In the genomic region with DNA sequence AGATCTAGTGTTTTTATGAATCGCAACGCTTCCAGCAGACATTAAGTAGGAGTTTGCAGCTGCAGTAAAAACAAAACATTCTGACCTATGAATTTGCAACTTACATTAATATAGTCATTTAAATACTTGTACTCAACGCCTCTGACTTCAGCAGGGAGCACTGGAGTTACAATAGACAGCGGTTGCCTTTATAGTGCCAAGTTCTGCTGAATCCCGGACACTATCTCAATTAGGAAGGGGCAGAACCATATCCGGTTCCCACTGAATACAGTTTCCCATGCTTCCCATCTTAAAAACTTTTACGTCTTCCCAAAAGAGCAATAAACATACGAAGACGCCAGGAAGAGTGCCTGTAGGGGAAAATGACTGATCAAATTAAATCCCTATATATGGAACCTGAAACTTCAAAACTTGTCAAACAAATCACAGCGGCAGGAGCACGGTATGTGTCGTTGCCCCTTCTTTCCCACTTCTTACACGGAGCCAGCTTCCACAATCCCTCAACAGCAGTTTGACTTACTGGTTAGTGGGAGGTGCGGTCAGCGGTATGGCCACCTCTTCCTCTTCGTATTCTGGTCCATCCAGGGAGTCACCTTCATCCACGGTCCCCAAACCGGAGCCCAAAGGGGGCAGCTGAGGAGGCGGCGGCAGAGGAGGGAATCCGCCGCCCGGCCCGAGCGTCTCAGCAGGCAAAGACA, we compare ENCODE assay signal across 8 mouse cellular contexts. TPM values are rescaled to one million over a fixed set of nuclear protein-coding genes. Genes with fewer than 3 reads are reported as not detected.
DNase-seq lines count a peak whose midpoint lies in the region; ATAC-seq lines count a peak whose summit lies in the region.

No protein-coding gene starts in this region.

- no peak for ATAC-seq in forebrain, embryonic 12.5 days (ENCODE audit: low FRiP score)
- peak; percentile 0; the same call in 1 of the 2 replicates for ATAC-seq in hindbrain, embryonic 16.5 days
- ATAC-seq in liver, embryonic 15.5 days (ENCODE audit: insufficient read depth) = no peak

- no peaks in the 10 kb centered on the region for H3K9me3 ChIP-seq in forebrain, embryonic 12.5 days
- H3K9me3 ChIP-seq in hindbrain, embryonic 16.5 days (ENCODE audit: control insufficient read depth, low read length) = no peaks in the 10 kb centered on the region
- no peaks in the 10 kb centered on the region for H3K9me3 ChIP-seq in liver, embryonic 15.5 days (replicated peaks)

- WGBS in forebrain, embryonic 12.5 days = under 1% methylated on average over 25 of the region's 25 CpGs
- under 1% methylated on average over 25 of the region's 25 CpGs for WGBS in hindbrain, embryonic 16.5 days
- WGBS in liver, embryonic 15.5 days (ENCODE audit: insufficient replicate concordance) = 1% methylated on average over 25 of the region's 25 CpGs

- no peaks in the 10 kb centered on the region for H3K36me3 ChIP-seq in forebrain, embryonic 12.5 days (replicated peaks)
- H3K36me3 ChIP-seq in hindbrain, embryonic 16.5 days (ENCODE audit: control insufficient read depth, insufficient read depth, low read length) = no peaks in the 10 kb centered on the region
- H3K36me3 ChIP-seq in liver, embryonic 15.5 days (replicated peaks) = no peaks in the 10 kb centered on the region

- H3K27me3 ChIP-seq in forebrain, embryonic 12.5 days = no peaks in the 10 kb centered on the region
- H3K27me3 ChIP-seq in hindbrain, embryonic 16.5 days (replicated peaks; ENCODE audit: control insufficient read depth, insufficient read depth, low read length) = no peaks in the 10 kb centered on the region
- no peaks in the 10 kb centered on the region for H3K27me3 ChIP-seq in liver, embryonic 15.5 days

- peak; percentile 45 to 57 for DNase-seq in right cerebral cortex, postnatal 10 days (ENCODE audit: low spot score in 2 of 2)
- DNase-seq in right cerebral cortex, adult 18-20 months = no peak
- peak; percentile 28 for DNase-seq in adrenal gland, postnatal 10 days
- DNase-seq in natural killer cell, adult 2 months (ENCODE audit: low spot score in 2 of 2) = peak; percentile 10 to 13
- no peak for DNase-seq in urinary bladder, postnatal 25 days (ENCODE audit: low spot score)

- peak overlapping the region; percentile 59 for H3K4me2 ChIP-seq in forebrain, embryonic 12.5 days
- peak overlapping the region; percentile 62 for H3K4me2 ChIP-seq in hindbrain, embryonic 16.5 days (ENCODE audit: low read length)
- H3K4me2 ChIP-seq in liver, embryonic 15.5 days = peak overlapping the region; percentile 80

- H3K4me1 ChIP-seq in forebrain, embryonic 12.5 days = peaks cover 9% of the 10 kb centered on the region
- H3K4me1 ChIP-seq in hindbrain, embryonic 16.5 days (ENCODE audit: control insufficient read depth, insufficient read depth, low read depth, low read length) = peaks cover 9% of the 10 kb centered on the region
- peaks cover 14% of the 10 kb centered on the region for H3K4me1 ChIP-seq in liver, embryonic 15.5 days (replicated peaks)

- H3K9ac ChIP-seq in forebrain, embryonic 12.5 days = peak overlapping the region; percentile 98
- peak overlapping the region; percentile 99 for H3K9ac ChIP-seq in hindbrain, embryonic 16.5 days (ENCODE audit: low read depth, low read length)
- H3K9ac ChIP-seq in liver, embryonic 15.5 days = peak overlapping the region; percentile 92

- peak overlapping the region; percentile 100 for H3K27ac ChIP-seq in forebrain, embryonic 12.5 days
- peak overlapping the region; percentile 100 for H3K27ac ChIP-seq in hindbrain, embryonic 16.5 days (ENCODE audit: low read depth, low read length)
- peak overlapping the region; percentile 97 for H3K27ac ChIP-seq in liver, embryonic 15.5 days (replicated peaks)

- H3K4me3 ChIP-seq in forebrain, embryonic 12.5 days (replicated peaks) = peak overlapping the region; percentile 99
- peak overlapping the region; percentile 99 for H3K4me3 ChIP-seq in hindbrain, embryonic 16.5 days (ENCODE audit: low read length)
- peak overlapping the region; percentile 97 for H3K4me3 ChIP-seq in liver, embryonic 15.5 days (replicated peaks)

RNA-seq across cellular contexts. Expression of gene Rasa1, which starts 0.9 kb away (rescaled TPM):
- total RNA-seq in adrenal gland, postnatal 10 days (2021) = 10 to 100 TPM; 41.9 to 48.9 TPM
- polyA plus RNA-seq in forebrain, embryonic 12.5 days (2016; fragmentation: Nextera tagmentation; extraction: Ambion mirVana) = 71.7 and 72.3 TPM in 2 replicates
- polyA plus RNA-seq in hindbrain, embryonic 16.5 days (2015; fragmentation: Nextera tagmentation; extraction: Ambion mirVana) = 42.4 and 52.4 TPM in 2 replicates
- 10.9 and 12.1 TPM in 2 replicates for polyA plus RNA-seq in liver, embryonic 15.5 days (2015; fragmentation: Nextera tagmentation; extraction: Ambion mirVana)

Comparison
In these comparisons a context has a peak if more than half of its experiments do, and no peak if none do; other contexts are left out.
1. DNase-seq: peak in right cerebral cortex, postnatal 10 days (2 of 2), adrenal gland, postnatal 10 days (single experiment) and natural killer cell, adult 2 months (2 of 2); none in right cerebral cortex, adult 18-20 months (single experiment) and urinary bladder, postnatal 25 days (single experiment).
2. Peak in every context shown above with its lines, with median percentiles within 50 percentile points of each other: H3K27ac ChIP-seq, H3K4me2 ChIP-seq, H3K4me3 ChIP-seq and H3K9ac ChIP-seq.